Mouse (Mus musculus): ENCODE data around the gene Slc39a11. TPM values are rescaled to one million over a fixed set of nuclear protein-coding genes. Genes with fewer than 3 reads are reported as not detected.

Slc39a11 gene
- 36.2 TPM for polyA plus RNA-seq (2017; shearing (Covaris generic))

DNA sequence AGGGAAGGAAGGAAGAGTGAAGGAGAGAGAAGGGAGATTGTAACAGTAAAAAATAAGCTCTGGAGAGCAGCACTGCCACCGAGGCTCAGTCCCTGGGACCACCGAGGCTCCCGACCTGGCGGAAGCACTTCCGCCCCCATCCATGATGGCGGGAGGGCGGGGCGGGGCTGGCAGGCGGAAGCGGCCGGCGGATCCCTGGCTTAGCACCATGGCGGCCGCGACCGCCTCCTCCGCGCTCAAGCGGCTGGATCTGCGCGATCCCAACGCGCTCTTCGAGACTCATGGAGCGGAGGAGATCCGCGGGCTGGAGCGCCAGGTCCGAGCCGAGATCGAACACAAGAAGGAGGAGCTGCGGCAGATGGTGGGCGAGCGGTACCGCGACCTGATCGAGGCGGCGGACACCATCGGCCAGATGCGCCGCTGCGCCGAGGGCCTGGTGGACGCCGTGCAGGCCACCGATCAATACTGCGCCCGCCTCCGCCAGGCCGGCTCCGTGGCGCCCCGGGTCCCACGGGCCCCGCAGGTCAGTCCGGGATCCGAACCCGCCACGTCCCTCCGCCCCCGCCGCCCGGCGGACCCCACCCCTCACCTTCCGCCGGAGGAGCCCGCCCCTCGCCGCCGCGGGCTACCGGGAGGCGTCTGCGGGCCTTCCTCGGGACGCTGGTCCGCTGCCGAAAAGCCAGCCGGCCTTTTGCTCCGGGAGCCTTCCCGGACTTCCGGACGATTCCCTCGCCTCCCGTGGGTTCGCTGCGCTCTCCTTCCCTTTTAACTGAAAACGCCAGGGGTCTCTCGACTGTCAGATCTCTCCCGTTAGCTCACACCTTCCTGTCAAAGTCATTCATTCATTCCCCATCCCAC lies at the start of gene Slc39a11:
Gene Slc39a11 (minus strand): TSS at position 727 of the 858 bp plus-strand sequence.

DNA sequence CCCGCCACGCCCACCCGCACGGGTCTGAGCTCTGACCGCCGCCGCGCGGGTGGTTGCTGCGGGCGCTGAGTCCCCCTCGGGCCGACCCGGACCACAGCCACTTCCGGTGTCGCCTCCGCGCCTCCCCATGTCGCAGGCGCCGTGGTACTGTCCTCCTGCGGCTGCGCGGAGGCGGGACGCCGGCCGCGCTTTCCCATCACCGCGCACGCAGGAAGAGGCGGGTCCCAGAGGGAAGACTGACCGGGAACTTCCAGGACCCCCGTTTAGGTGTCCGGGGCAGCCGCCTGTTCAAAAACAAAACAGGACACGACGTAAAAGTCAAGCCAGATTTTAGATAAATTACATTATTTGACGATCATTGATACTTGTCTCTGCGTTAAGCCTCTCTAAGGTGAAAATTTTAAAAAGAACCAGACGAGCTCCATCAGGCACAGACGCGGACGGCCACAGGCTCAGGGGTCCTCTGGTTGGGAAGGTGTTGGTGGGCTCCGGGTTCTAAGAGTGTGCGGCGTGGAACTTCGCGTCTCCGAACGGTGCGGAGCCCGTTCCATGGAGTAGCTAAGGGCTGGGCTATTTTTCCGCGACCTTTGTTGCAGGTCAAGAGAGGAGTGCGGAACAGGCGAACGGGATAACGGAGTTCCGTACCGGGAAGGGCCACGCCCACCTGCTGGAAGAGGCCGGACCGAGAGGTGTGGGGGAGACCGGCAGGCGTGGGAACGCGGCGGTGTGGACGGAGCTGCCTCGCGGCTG lies 34.3 kb upstream of the Slc39a11 start, which contains the start of the genes Fam104a and D11Wsu47e:
Gene Fam104a (minus strand): TSS at position 199 of the 750 bp plus-strand sequence.
Gene D11Wsu47e (plus strand): TSS at position 456 of the 750 bp plus-strand sequence.

DNA sequence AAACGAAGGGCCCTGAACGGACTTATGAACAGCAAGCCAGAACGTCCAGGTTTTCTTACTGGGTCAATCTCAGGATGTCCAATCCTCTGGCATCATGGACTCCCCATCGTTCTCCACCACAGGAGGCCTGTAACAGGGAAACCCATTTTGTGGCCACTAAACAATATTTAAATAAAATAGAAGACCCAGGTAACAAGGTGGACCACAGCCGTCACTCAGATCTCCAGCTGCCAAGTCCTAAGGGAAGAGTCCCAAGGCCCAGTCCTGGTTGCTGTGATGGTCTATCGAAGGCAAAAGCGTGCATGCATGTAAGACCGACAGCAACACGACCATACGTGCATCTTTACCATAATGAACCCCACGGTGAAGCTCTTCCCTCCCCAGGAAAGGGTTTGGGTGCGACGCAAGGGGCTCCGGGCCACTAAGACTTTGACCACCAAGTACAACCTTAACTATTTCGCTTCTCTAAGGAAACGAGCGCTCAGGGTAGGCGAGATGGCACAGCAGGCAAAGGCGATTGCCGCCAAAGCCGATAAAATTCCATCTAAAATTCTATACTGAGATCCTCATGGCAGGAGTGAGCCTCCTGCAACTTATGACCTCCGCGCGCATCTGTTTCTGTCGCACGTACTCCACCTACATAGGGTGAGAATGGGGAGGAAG lies 1.1 kb downstream of the Slc39a11 start, which contains the start of gene Cog1:
Gene Cog1 (plus strand): TSS at position 480 of the 663 bp plus-strand sequence.

DNA sequence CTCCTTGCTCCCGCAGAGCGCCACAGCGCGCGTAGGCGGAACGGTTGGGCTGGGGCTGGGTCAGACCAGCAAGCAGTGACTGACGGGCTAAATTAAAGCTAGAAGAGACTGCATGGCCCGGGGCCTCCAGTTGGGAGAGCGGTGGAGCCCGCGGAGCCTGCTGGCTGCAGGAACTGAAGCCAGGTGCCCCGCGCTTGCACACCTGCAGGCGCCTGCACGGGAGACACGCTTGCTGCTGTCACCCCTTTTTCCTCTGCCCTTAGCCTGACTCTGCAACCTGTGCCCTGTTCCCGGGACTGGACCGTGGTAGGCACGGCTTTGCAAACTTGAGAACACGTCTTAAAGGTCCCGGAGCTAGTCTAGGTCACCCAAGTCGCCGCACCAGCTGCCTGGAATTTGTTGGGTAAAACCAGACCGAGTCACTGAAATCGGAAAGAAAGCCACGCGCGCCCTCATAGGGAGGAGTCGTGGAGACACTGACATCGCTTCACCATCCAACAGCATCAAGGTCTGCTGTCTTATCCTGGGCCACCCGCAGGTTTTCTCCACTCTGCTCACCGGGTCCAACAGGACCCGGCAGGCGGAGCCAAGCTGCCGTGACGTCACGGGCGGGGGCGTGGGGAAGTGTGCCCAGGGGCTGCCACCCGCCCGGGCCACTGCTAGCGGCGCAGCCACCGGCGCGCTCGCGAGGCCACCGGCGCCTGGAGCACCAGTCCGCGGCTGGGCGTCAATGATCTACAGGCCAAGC lies 31.0 kb downstream of the Slc39a11 start, which contains the start of gene Sstr2:
Gene Sstr2 (plus strand): TSS at position 671 of the 748 bp plus-strand sequence.

Other genes starting within 250 kb of the Slc39a11 start
- gene Sstr2, start 30.7 kb downstream of the Slc39a11 start, polyA plus RNA-seq (2017; shearing (Covaris generic)), result 0.59 TPM
- 39.8 TPM for gene Cog1, start 910 bp downstream of the Slc39a11 start, polyA plus RNA-seq (2017; shearing (Covaris generic))
- gene Fam104a, start 34.1 kb upstream of the Slc39a11 start, polyA plus RNA-seq (2017; shearing (Covaris generic)), result 40.1 TPM
- gene D11Wsu47e, start 34.3 kb upstream of the Slc39a11 start, polyA plus RNA-seq (2017; shearing (Covaris generic)), result 11.0 TPM
- gene Cpsf4l, start 59.9 kb upstream of the Slc39a11 start, polyA plus RNA-seq (2017; shearing (Covaris generic)), result not detected
- gene Cdc42ep4, start 101.8 kb upstream of the Slc39a11 start, polyA plus RNA-seq (2017; shearing (Covaris generic)), result 5.0 TPM